Mouse (Mus musculus): ENCODE data around the gene Trp73.

The Trp73 gene

DNA sequence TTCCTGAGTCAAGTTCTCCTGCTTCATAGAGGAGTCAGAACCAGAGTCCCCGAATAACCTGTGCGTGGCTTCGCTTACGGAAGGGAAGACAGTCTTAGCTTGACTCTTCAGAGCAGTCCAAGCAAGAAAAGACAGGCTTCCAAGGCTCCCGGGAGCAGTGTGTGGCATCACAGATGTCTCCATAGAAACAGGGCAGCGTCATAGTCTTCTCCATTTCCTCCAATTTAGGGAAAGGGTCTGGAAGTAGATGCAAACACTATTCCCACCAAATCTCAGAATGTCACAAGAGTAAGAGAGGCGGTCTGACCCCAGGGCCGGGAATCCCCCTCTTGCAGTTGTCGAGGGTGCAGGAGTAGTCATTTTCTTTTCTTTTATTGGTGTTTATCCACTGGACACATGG is 97.4 kb downstream of the Trp73 start, which contains the start of gene Ccdc27:
Gene Ccdc27 (minus strand): TSS at position 101 of the 400 bp plus-strand sequence.
- DNase-seq (ENCODE audit: low read depth, low spot score) = no peak

DNA sequence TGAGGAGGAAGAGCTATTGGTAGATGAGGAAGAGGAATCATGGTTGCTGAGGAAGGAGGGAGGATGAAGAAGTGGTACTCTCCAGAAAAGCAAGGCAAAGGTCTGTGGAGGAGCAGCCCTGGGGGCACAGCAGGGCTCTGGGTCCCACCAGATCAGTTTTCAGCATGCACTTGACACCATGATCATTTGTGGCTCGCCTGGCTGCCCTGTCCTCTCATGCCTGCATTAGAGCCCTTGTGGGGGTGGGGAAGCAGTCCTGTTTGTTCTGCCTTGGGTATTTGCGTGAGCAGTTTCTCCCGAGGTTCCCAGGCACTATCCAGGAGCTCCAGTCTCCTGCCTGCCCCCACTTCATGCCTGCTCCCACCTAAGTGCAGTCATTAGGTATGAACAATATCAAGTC is 102.9 kb downstream of the Trp73 start:
- no peak for DNase-seq (ENCODE audit: low read depth, low spot score)

DNA sequence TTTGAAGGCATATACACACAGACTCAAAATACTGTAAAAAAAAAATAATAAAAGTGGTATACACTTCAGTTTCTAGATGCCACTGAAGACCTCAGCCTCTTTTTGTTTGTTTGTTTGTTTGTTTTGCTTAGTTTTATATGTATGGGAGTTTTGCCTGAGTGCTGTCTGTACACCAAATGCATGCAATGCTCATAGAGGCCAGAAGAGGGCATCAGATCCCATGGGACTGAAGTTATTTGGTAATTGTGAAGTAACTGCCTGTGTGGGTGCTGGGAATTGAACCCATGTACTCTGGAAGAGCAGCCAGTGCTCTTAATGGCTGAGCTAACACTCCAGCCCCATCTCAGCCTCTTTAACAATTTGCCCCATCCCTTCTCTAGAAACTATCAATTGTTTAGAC is 111.4 kb downstream of the Trp73 start:
- DNase-seq (ENCODE audit: low read depth, low spot score) = peak; percentile 56

DNA sequence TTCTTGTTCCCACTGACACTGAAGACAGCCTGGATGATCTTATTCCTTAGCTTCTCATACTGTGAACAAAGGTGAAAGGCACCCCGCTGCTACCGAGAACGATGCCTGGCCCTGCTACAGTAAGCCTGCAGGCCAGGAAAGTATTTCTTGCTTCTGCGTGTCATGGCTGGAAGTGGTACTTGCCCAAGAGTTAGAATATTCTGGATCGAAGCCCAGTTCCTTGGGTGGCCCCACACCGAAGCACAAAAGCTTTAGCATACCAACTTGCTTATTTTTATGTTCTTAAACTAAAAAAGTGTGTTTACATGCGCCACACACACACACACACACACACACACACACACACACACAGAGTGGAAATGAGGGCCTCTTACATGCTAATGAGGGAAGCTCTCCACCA is 111.9 kb downstream of the Trp73 start:
- no peak for DNase-seq (ENCODE audit: low read depth, low spot score)

DNA sequence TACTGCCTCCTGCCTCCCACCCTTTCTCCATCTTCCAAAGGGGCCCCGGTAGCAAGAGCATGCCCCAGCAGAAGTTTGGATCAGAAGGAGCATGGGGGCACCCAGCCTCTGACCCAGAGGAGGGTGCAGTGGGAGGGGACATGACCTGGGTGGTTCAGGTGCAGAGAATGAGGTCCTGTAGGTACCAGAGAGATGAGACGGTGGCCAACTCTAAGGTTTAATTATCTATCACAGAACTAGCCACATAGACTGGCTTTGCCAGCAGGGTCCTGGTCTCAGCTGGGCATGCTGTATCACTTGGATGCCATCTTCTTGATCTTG is 113.6 kb downstream of the Trp73 start:
- DNase-seq (ENCODE audit: low read depth, low spot score) = no peak

DNA sequence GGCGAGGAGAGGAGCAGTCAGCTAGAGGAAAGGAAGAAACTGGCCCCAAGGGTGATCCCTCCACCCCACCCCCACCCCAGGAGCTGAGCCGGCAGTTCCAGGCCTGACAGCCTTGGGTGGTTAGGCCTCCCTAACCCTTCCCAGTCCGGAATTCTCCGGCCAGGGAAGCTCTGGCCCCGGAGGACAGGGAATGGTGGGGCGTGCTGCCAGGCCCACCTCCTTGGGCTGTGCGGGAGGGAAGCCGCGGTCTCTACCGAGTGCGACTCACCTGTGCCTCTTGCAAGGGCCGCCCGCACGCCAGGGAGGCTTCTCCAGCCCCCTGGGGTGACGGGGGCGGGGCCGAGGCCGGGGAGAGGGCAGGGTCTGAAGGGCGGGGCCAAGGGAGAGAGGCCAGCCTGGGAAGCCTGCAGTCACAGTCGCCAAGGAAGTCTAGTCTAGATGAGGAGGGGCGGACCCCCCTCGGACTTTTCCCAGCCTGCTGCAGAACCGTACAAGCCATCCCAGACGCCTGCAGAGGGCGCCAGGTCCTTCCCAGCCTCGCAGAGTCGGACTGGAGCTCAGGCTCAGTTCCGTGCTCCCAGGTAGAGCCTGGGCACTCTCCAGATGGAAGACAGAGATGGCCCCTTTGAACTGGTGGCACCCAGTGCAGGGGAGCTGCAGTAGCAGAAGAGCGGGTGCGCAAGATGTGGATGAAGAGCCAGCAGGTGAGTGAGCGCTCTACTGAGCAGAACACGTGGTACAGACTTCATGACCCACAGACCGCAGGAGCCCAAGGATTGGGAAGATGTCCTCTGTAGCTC is 114.2 kb downstream of the Trp73 start, which contains the start of gene Smim1:
Gene Smim1 (minus strand): TSS at position 590 of the 800 bp plus-strand sequence.
- peak; percentile 68 for DNase-seq (ENCODE audit: low read depth, low spot score)

DNA sequence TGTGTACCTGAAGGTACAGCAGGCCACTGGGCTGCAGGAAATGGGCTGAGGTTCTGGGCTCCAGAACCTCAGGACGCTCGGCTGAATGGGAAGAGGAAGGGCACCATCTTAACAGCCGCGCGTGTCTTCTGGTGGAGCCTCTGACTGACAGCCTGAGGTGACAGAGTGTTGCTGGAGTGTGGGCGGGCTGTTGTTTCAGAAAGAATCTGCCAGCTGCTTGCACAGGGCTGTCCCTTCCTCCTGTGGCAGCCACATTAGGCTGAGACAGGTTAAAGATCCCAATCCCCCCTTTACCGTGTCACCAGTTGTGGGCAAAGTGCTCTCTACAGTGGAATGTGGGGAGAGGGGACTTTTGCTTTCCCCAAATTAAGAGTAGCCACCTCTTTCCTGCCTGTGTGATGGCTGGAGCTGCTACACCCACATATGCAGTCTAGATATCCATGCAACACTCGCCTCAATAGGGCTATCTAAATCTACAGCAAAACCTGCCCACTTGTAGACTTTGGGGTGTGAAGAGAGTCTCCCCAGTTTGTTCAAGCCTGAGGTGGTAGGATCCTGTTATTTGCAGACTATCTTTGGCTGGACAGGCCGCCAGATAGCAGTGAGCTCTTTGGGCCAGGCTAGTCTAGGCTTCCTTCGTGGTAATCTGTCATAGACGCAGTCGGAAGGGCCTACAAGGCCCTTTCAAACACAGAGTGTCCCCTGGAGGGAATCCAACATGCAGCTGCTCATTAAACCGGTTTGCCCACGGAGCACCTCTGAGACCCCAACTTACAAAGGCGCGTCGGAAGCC is 115.1 kb downstream of the Trp73 start:
- DNase-seq (ENCODE audit: low read depth, low spot score) = peak; percentile 49

DNA sequence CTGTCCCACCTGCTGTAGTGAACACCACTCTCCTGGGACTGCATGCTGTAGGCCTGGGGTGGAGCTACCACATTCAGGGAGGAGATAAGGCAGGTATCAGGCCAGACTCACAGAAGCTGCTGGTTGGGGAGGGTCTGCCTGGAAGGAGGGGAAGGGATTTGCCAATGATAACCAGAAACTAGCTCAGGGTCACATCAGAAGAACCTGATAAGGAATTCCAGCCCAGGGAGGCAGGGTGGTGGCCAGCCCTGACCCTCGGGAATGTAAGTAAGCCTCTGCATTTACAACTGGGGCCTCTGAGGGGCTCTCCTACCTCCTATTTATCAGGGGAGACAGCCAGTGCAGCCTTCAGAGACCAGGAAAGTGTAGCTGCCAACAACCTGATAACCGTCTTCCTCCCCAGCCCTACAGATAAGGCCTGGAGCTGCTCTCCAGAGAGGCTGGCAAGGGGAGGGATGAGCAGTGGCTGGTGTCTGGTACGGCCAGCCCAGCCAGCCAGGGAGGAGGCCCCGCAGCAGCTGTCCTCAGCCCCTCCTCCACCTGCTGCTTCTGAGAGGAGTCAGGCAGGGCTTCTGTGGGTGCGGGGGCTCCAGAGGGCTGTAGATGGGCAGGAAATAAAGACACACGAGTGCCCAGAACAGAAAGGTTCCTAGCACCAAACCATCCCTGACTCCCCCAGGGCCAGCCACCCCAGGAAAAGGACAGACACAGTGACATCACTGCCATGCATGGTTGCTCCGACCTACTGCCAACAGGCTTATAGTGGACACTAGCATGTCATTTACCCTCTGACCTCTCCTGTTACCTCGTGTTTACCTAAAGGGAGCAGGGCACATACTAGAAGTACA is 116.0 kb downstream of the Trp73 start:
- DNase-seq (ENCODE audit: low read depth, low spot score) = peak; percentile 68

DNA sequence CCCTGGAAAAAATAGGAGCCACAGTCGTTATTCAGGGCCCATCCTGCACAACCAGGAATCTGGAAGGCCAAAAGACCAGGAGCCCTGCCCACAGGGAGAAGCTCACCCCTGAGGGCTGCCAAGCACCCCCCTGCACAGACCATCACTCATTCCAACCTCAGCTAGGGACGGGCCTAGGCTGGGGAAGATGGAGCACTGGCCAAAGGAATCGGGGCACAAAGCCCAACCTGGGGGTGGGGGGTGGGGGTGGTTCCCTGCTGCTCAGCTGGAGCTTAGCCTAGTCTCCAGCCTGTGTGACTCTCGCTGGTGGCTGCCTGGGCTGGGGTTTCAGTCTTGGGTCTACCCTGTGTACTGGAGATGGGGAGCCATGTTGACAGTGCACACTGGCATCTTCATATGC is 117.2 kb downstream of the Trp73 start:
- no peak for DNase-seq (ENCODE audit: low read depth, low spot score)

DNA sequence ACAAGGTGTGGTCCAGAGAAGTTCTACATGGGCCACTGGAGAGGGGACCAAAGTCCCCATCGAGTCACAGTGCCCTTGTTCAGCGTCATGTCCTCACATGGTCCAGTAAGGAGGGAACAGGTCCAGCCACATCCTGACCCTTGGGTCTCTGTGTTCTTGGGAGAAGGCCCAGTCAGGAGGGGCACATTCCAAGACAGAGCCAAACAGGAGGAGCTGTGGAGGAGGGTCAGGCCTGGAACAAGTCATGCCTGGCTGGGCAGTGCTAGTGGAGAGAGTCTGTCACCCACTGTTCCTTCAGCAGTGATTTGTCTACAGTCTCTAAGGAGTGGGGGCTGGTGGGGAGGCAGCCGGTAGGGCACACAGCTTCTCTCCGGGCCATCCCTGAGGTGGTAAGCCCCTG is 117.6 kb downstream of the Trp73 start:
- DNase-seq (ENCODE audit: low read depth, low spot score) = no peak

DNA sequence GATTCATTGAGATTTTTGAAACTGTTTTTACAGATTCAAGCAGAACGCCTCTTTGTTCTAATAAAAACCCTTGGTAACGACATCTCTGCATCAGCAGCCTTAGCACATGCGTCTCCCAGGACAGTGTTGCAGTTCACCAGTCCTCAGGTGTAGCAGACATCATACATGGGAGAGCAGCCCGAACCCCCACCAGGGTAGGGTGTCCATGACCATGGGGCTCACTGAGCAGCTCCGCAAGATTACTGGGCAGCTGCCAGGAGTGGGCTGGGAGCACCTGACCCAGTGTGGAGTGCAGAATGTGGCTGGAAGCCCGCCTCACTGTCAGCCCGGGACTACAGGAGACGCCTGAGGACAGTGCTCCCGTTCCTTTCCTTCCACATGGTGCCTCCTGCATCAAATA is 118.6 kb downstream of the Trp73 start:
- no peak for DNase-seq (ENCODE audit: low read depth, low spot score)

DNA sequence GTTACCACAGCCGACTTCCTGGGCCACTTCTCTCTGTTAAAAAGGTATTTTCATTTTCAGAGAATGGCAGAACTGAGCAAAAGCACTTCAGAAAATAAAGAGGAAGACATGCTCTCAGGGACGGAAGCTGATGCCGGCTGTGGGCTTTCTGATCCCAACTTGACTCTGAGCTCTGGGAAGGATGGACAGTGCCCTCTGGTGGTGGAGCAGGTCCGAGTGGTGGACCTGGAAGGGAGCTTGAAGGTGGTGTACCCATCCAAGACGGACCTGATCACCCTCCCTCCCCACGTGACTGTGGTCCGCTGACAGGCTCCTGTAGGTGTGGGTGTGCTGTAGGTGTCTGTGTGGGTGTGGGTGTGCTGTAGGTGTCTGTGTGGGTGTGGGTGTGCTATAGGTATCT is 120.4 kb downstream of the Trp73 start:
- DNase-seq (ENCODE audit: low read depth, low spot score) = peak; percentile 42

DNA sequence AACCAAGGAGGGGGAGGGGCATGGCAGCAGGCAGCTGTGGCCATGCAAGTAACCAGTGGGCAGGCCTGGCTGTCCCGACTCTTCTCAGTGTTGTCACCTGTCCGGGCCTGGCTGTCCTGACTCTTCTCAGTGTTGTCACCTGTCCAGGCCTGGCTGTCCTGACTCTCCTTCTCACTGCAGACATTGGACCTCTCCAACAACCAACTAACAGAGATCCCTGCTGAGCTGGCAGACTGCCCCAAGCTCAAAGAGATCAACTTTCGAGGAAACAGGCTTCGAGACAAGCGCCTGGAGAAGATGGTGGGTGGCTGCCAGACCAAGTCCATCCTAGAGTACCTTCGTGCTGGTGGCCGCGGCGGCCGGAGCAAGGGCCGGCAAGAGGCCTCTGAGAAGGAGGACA is 124.5 kb downstream of the Trp73 start:
- no peak for DNase-seq (ENCODE audit: low read depth, low spot score)

DNA sequence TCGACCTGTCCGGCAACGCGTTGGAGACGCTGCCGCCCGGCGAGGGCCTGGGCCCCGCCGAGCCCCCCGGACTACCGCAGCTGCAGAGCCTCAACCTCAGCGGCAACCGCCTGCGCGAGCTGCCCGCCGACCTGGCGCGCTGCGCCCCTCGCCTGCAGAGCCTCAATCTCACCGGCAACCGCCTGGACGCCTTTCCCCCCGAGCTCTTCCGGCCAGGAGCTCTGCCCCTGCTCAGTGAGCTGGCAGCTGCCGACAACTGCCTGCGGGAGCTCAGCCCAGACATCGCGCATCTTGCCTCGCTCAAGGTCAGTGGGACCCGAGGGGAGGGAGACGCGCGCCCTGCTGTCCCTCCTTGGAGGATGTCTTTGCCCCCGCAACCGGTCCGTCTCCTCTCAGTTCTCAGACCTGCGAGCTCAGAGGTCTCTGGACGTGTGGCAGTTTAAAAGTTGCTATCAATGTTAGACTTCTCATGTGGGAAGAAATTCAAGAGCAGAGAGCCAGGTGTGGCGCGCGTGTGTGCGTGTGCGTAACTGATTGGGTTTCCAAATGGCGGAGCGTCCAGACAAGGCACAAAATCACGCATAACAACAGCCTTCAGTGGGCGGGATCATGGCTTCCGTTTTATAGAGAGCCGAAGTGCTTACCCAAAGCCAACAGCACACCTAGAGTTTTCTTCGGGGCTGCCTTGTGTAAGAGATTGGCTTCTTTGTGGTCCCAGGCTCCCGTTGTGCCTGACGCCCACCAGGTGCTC is 127.7 kb downstream of the Trp73 start:
- DNase-seq (ENCODE audit: low read depth, low spot score) = no peak

DNA sequence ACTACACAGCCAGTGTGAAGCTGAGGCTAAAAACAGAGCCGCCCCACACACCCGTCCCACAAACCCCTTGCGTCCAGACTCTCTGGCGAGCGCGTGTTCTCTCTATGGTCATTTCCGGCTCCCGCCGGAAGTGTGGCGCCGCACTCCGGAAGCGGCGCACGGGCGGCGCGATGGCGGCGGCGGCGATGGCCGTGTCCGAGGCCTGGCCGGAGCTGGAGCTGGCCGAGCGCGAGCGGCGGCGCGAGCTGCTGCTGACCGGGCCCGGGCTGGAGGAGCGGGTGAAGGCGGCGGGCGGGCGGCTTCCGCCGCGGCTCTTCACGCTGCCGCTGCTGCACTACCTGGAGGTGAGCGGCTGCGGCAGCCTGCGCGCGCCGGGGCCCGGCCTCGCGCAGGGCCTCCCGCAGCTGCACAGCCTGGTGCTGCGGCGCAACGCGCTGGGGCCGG is 128.3 kb downstream of the Trp73 start, which contains the start of gene Lrrc47:
Gene Lrrc47 (plus strand): TSS at position 86 of the 444 bp plus-strand sequence.
- DNase-seq (ENCODE audit: low read depth, low spot score) = peak; percentile 63

DNA sequence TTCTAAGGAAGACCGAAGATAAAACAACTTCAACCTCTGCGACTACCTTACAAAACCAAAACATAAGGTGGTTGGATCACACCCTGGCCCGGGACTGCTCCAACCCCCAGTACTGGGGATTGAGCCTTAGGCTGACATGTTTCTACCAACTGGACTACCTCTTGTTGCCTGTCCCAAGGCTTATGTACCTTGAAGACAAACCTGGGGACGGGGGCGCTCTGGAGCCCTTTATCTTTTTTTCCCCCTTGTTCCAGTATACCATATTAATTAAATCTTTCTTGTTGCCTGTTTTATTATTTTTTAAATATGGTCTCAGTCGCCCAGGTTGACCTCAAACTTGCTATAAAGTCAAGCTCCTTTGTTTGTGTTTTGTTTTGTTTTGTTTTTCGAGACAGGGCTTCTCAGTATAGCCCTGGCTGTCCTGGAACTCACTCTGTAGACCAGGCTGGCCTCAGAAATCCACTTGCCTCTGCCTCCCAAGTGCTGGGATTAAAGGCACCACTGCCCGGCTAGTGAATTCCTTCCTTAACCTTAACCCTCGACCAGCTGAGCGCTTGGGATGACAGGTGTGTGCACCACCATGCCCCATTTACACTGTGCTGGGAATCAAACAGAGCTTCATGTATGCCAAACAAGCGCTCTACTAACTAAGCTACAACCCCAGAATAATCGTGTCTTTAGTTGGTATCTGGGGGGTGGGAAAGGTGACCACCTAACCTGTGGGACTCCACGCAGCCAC is 128.9 kb downstream of the Trp73 start:
- no peak for DNase-seq (ENCODE audit: low read depth, low spot score)

DNA sequence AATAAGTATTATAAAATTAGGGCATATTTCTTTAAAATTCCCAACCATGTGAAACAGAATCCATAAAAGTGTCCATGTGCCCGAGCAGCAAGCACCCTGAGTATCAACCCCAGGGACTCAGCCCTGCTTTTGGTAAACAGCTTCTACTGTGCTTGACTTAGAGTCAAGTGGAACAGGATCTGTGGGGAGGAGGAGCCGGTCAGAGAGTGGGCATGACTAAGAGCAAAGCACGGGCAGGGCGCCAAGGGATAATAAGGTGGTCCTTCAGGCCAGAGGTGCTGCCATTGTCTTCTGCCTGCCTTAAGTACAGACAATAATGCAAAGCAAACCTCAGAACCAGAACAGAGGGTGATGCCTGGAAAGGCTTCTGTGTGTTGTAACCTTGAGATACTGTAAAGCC is 132.2 kb downstream of the Trp73 start:
- DNase-seq (ENCODE audit: low read depth, low spot score) = no peak

DNA sequence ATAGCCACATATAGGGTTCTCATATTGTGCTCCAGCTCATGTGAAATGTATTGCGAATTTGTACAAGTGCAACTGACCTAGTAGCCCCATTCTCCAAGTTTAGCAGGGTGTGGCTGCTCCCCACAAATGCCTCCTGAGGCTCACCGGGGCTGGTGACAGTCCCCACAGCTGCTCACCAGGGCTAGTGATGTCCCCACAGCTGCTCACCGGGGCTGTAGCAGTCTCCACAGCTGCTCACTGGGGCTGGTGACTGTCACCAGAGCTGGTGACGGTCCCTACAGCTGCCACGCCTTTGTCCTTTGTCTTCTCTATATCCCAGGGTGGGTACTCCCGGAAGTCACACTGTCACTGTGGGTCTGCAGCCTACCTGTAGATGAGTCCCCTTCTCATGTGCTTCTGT is 133.7 kb downstream of the Trp73 start:
- no peak for DNase-seq (ENCODE audit: low read depth, low spot score)

All from c-Kit-negative CD71-positive TER-119-positive erythroid progenitor cells, embryonic 14.5 days (primary cell).